Mouse (Mus musculus): ENCODE measurements around the gene Spata13. TPM values are rescaled to one million over a fixed set of nuclear protein-coding genes. Genes with fewer than 3 reads are reported as not detected.

Spata13 gene
- polyA plus RNA-seq, 1 experiment = 21.6 TPM

DNA sequence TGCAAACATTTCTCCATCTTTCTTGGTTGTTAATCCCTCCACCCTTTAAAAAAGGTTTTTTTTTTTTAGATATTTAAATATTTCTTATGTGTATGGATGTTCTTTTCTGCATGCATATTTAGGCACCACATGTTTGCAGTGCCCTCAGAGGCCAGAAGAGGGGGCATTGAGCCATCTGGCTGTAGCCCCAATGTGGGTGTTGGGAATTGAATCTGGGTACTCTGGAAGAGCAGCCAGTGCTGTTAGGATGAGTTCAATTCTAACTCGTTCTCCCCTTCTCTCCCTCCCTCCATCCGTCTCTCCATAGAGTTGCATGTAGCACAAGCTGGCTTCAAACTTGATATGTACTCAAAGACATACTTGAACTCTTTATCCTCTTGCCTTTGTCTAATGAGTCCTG is 139.7 kb downstream of the Spata13 start:
- Histone ChIP-seq H3K27ac (ENCODE audit: insufficient read depth, low read depth, low read length) (no peak overlapping the region), H3K27me3 (ENCODE audit: control insufficient read depth, insufficient read depth, low read length) (no peaks in the 10 kb centered on the region), H3K36me3 (ENCODE audit: control insufficient read depth, insufficient read depth, low read length) (no peaks in the 10 kb centered on the region), H3K4me3 (ENCODE audit: low read depth, low read length) (no peak overlapping the region), H3K4me1 (ENCODE audit: control insufficient read depth, insufficient read depth, insufficient read length, low read length) (no peaks in the 10 kb centered on the region)
- 83% methylated on average over 2 of the region's 2 CpGs for WGBS
- TF ChIP-seq POLR2A (IDR thresholded peaks at IDR 0.05; ENCODE audit: low read depth, low read length) (no peak), CTCF (IDR thresholded peaks at IDR 0.05; ENCODE audit: extremely low read depth, insufficient read length, insufficient replicate concordance, low read depth, low read length) (peak; percentile 10; the same call in 1 of the 2 replicates)

DNA sequence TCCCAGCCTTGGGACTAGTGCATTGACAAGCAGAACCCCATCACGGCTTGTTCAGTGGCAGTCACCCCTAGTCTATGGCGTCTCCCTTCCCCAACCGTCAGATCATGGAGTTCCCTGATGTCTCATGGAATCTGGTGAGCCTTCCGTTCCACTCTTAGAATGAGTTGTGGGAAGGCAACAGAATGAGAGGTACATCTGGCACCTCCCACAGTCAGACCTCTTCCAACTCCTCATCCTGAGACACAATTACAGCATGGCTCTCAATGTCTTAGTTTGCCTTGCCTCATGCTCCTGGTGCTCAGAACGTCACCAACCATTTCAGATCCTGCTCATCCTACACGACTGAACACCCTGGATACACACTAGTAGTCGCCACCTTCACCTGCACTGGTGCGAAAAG is 142.7 kb downstream of the Spata13 start:
- H3K36me3 ChIP-seq (ENCODE audit: control insufficient read depth, insufficient read depth, low read length) = no peaks in the 10 kb centered on the region
- TF ChIP-seq POLR2A (IDR thresholded peaks at IDR 0.05; ENCODE audit: low read depth, low read length) (no peak), CTCF (IDR thresholded peaks at IDR 0.05; ENCODE audit: extremely low read depth, insufficient read length, insufficient replicate concordance, low read depth, low read length) (no peak)
- H3K27ac ChIP-seq (ENCODE audit: insufficient read depth, low read depth, low read length) = no peak overlapping the region
- 83% methylated on average over 8 of the region's 8 CpGs for WGBS
- no peaks in the 10 kb centered on the region for H3K27me3 ChIP-seq (ENCODE audit: control insufficient read depth, insufficient read depth, low read length)
- no peak overlapping the region for H3K4me3 ChIP-seq (ENCODE audit: low read depth, low read length)
- no peaks in the 10 kb centered on the region for H3K4me1 ChIP-seq (ENCODE audit: control insufficient read depth, insufficient read depth, insufficient read length, low read length)

DNA sequence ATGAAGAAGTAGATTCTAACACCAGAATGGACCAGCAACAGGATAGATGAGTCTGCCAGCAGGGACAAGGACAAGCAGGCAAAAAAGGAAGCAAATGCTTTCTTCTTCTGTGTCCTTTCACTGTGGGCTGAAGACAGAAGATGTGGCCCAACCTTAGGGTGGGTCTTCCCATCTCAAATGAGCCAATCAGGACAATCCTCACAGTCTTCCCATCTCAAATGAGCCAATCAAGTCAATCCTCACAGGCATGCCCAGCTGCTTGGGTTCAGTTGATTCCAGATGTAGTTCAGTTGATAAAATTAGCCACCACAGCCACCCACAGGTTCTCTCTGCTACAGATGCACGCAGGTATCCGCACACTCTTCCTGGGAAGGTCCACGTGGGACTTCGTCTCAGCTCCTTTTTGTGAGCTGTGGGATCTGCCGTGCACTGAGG is 143.7 kb downstream of the Spata13 start:
- H3K4me1 ChIP-seq (ENCODE audit: control insufficient read depth, insufficient read depth, insufficient read length, low read length) = no peaks in the 10 kb centered on the region
- no peaks in the 10 kb centered on the region for H3K27me3 ChIP-seq (ENCODE audit: control insufficient read depth, insufficient read depth, low read length)
- no peak overlapping the region for H3K27ac ChIP-seq (ENCODE audit: insufficient read depth, low read depth, low read length)
- no peaks in the 10 kb centered on the region for H3K36me3 ChIP-seq (ENCODE audit: control insufficient read depth, insufficient read depth, low read length)
- 80% methylated on average over 5 of the region's 5 CpGs for WGBS
- TF ChIP-seq CTCF (IDR thresholded peaks at IDR 0.05; ENCODE audit: extremely low read depth, insufficient read length, insufficient replicate concordance, low read depth, low read length) (no peak), POLR2A (IDR thresholded peaks at IDR 0.05; ENCODE audit: low read depth, low read length) (no peak)
- H3K4me3 ChIP-seq (ENCODE audit: low read depth, low read length) = no peak overlapping the region

DNA sequence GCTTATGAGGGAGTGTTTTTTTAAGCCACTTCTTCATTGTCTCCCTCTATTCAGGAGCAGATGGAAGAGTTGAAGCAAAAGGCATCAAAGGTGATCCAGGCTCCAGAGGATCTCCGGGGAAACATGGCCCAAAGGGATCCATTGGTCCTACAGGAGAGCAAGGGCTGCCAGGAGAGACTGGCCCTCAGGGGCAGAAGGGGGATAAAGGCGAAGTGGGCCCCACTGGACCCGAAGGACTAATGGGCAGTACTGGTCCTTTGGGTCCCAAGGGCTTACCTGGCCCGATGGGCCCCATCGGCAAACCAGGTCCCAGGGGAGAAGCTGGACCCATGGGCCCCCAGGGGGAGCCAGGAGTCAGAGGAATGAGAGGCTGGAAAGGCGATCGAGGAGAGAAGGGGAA is 145.4 kb downstream of the Spata13 start:
- no peaks in the 10 kb centered on the region for H3K36me3 ChIP-seq (ENCODE audit: control insufficient read depth, insufficient read depth, low read length)
- H3K27me3 ChIP-seq (ENCODE audit: control insufficient read depth, insufficient read depth, low read length) = no peaks in the 10 kb centered on the region
- no peak for TF ChIP-seq POLR2A (IDR thresholded peaks at IDR 0.05; ENCODE audit: low read depth, low read length)
- TF ChIP-seq CTCF (IDR thresholded peaks at IDR 0.05; ENCODE audit: extremely low read depth, insufficient read length, insufficient replicate concordance, low read depth, low read length) = no peak
- no peak overlapping the region for H3K27ac ChIP-seq (ENCODE audit: insufficient read depth, low read depth, low read length)
- 91% methylated on average over 7 of the region's 7 CpGs for WGBS
- H3K4me1 ChIP-seq (ENCODE audit: control insufficient read depth, insufficient read depth, insufficient read length, low read length) = no peaks in the 10 kb centered on the region
- H3K4me3 ChIP-seq (ENCODE audit: low read depth, low read length) = no peak overlapping the region

DNA sequence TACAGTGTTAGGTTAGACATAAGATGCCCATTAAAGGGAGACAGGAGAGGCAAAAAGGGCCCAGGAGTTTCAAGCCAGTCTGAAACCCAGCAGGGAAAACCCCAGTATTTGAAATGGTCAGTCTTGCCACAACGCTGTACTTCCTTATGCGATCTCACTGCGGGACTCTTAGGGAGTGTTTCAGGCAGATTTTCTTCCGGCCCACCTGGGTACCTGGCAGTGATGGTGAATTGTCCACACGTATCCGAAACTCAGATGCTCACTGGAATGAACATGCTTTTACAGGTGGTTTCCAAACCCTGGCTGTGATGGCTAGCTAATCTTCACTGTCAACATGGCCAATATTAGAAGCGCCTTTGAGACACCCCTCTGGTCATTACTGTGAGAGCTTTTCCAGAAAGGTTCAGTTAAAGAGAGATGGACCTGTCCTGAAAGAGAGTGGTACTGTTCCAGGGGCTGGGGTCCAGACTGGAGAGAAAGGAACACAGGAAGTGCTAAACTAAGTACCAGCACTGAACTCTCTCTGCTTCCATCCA is 148.4 kb downstream of the Spata13 start:
- no peaks in the 10 kb centered on the region for H3K4me1 ChIP-seq (ENCODE audit: control insufficient read depth, insufficient read depth, insufficient read length, low read length)
- H3K36me3 ChIP-seq (ENCODE audit: control insufficient read depth, insufficient read depth, low read length) = no peaks in the 10 kb centered on the region
- TF ChIP-seq CTCF (IDR thresholded peaks at IDR 0.05; ENCODE audit: extremely low read depth, insufficient read length, insufficient replicate concordance, low read depth, low read length) (no peak), POLR2A (IDR thresholded peaks at IDR 0.05; ENCODE audit: low read depth, low read length) (no peak)
- no peak overlapping the region for H3K4me3 ChIP-seq (ENCODE audit: low read depth, low read length)
- 27% methylated on average over 7 of the region's 7 CpGs for whole genome bisulfite sequencing
- no peak overlapping the region for H3K27ac ChIP-seq (ENCODE audit: insufficient read depth, low read depth, low read length)
- H3K27me3 ChIP-seq (ENCODE audit: control insufficient read depth, insufficient read depth, low read length) = no peaks in the 10 kb centered on the region

DNA sequence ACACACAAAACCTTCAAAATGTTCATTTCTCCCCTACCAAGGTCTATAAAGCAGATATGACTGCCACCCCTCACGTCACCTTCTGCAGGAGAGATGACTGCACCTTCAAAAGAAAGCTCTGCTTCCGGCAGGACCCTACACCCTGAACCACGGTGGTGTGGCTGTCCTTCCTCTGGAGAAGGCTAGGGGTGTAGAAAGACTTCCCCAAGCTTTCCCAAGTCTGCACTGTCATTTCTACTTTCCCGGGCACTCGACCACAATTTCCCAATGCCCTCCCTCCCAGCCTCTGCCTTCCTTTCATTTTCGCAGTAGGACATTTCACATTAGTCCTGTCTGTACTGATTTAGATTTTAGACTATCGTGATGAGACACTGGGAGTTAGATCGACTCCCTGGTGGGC is 149.4 kb downstream of the Spata13 start:
- Histone ChIP-seq H3K36me3 (ENCODE audit: control insufficient read depth, insufficient read depth, low read length) (no peaks in the 10 kb centered on the region), H3K4me1 (ENCODE audit: control insufficient read depth, insufficient read depth, insufficient read length, low read length) (no peaks in the 10 kb centered on the region), H3K27me3 (ENCODE audit: control insufficient read depth, insufficient read depth, low read length) (no peaks in the 10 kb centered on the region), H3K27ac (ENCODE audit: insufficient read depth, low read depth, low read length) (no peak overlapping the region), H3K4me3 (ENCODE audit: low read depth, low read length) (no peak overlapping the region; the same call in 1 of the 2 replicates)
- TF ChIP-seq CTCF (IDR thresholded peaks at IDR 0.05; ENCODE audit: extremely low read depth, insufficient read length, insufficient replicate concordance, low read depth, low read length) (no peak), POLR2A (IDR thresholded peaks at IDR 0.05; ENCODE audit: low read depth, low read length) (no peak)
- 39% methylated on average over 8 of the region's 8 CpGs for WGBS

DNA sequence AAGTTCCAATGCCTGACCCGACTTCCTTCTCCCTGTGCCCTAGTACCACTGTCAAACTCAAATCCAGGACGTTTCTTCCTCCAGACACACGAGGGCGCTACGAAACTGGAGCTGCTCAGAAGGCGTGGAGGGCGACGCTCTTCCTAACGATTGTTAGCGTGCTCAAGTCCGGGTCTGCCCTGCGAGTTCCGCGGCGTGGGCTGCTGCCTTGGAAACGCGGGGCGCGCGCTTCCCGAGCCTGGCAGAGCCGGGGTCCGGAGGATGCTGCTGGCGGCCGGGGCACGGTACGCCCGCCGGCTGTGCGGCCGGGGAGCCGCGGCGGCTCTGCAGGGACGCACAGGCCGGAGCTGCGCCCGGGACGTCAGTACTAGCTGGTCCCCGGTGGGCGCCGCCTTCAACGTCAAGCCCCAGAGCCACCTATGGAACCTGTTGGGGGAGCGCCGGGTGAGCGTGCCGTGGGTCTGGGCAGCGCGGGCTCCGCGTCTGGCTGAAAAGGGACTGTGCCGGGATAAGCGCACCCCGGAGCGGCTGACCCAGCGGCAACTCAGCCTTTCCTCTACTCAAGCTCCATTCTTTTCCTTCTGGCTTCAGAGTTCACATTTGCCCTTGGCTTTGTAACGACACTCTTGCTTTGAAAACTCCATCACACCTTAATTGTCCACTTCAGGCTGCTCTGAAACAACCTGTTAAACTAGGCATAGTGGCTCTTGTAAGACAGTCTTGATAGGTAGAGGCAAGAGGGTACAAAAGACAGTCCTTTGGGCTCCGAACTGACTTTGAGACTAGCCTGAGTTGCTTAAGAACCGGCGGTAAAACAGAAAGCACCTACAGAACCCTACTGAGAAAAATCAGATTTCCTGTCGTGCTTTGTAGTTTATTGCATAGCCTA is 150.9 kb downstream of the Spata13 start, which contains the start of gene Mipep:
TSS of gene Mipep (plus strand) at position 147 of the 889 bp plus-strand sequence.
- Histone ChIP-seq H3K4me3 (ENCODE audit: low read depth, low read length) (peak within 1 kb of the TSS; percentile 98), H3K27me3 (ENCODE audit: control insufficient read depth, insufficient read depth, low read length) (no peaks in the 10 kb centered on the region), H3K4me1 (ENCODE audit: control insufficient read depth, insufficient read depth, insufficient read length, low read length) (no peaks in the 10 kb centered on the region), H3K27ac (ENCODE audit: insufficient read depth, low read depth, low read length) (no peak within 1 kb of the TSS), H3K36me3 (ENCODE audit: control insufficient read depth, insufficient read depth, low read length) (0 out of 2 replicates have a peak, but pooled peaks cover 2% of the 10 kb centered on the region)
- WGBS = under 1% methylated on average over 59 of the region's 61 CpGs
- TF ChIP-seq CTCF (IDR thresholded peaks at IDR 0.05; ENCODE audit: extremely low read depth, insufficient read length, insufficient replicate concordance, low read depth, low read length) = peak; percentile 87
- 0 out of 2 replicates have a peak, but pooled peaks have one; percentile 14 for TF ChIP-seq POLR2A (IDR thresholded peaks at IDR 0.05; ENCODE audit: low read depth, low read length)
